Mouse (Mus musculus) heart, embryonic 14.5 days (tissue): ENCODE results near the gene Ephb2. TPM values are rescaled to one million over a fixed set of nuclear protein-coding genes. Genes with fewer than 3 reads are reported as not detected.

ENCODE experiments used
- ATAC-seq: fragments of 200-750 bp; cut with Nextera tagmentation; 2 replicates; pipeline ENCODE4 v1.8.0; 2017; ENCODE audit warnings: low read depth, moderate TSS enrichment; ENCODE audit not compliant: insufficient number of reproducible peaks, insufficient read depth, low FRiP score
- H3K27ac ChIP-seq, 2 experiments: fragments of 200-500 bp in 1 of 2; fragments of 300-500 bp in 1 of 2; sonication (generic) in 1 of 2; replicated peaks in 1 of 2; 2 replicates each; pipeline ENCODE4 v1.5.1; 2012 to 2014; ENCODE audit warnings: low read depth in 2 of 2, low read length in 2 of 2, control low read depth in 1 of 2, mild to moderate bottlenecking in 1 of 2, mixed read lengths in 1 of 2; ENCODE audit not compliant: control insufficient read depth in 1 of 2, insufficient read depth in 1 of 2
- H3K27me3 ChIP-seq: fragments of 300-500 bp; sonication (generic); 2 replicates; pipeline ENCODE4 v1.6.1; 2014; ENCODE audit warnings: mild to moderate bottlenecking, low read length, control low read depth; ENCODE audit not compliant: control insufficient read depth, insufficient read depth
- H3K36me3 ChIP-seq: fragments of 300-500 bp; sonication (generic); 2 replicates; pipeline ENCODE4 v1.6.1; 2014; ENCODE audit warnings: mild to moderate bottlenecking, control low read depth, low read length, mixed read lengths; ENCODE audit not compliant: control insufficient read depth, insufficient read depth
- H3K4me1 ChIP-seq, 2 experiments: fragments of 200-500 bp in 1 of 2; fragments of 300-500 bp in 1 of 2; sonication (generic) in 1 of 2; 2 replicates each; pipeline ENCODE4 v1.6.1; 2012 to 2014; ENCODE audit warnings: low read length in 2 of 2, control low read depth in 1 of 2, mixed read lengths in 1 of 2; ENCODE audit not compliant: control insufficient read depth in 2 of 2, insufficient read depth in 2 of 2
- H3K4me2 ChIP-seq: fragments of 300-500 bp; sonication (generic); 2 replicates; pipeline ENCODE4 v1.6.1; 2014; ENCODE audit warnings: mild to moderate bottlenecking, low read length
- H3K4me3 ChIP-seq, 2 experiments: fragments of 200-500 bp in 1 of 2; fragments of 300-500 bp in 1 of 2; sonication (generic) in 1 of 2; 2 replicates each; pipeline ENCODE4 v1.5.1; 2012 to 2014; ENCODE audit warnings: low read length in 2 of 2, mild to moderate bottlenecking in 2 of 2, control low read depth in 1 of 2, low read depth in 1 of 2, moderate library complexity in 1 of 2; ENCODE audit not compliant: control insufficient read depth in 1 of 2, insufficient read depth in 1 of 2
- H3K9ac ChIP-seq: fragments of 300-500 bp; sonication (generic); 2 replicates; pipeline ENCODE4 v1.6.1; 2014; ENCODE audit warnings: mild to moderate bottlenecking, low read length
- H3K9me3 ChIP-seq: fragments of 300-500 bp; sonication (generic); 2 replicates; pipeline ENCODE4 v1.6.1; 2016; ENCODE audit warnings: low read length, control low read depth; ENCODE audit not compliant: control insufficient read depth
- WGBS: fragments of 180-500 bp; shearing (Covaris S2); extraction: QIAGEN DNeasy Blood & Tissue Kit; methylation state at CpG from one replicate; pipeline ENCODE4 v1.1.7; 2014; 5-methylcytosine and 5-hydroxymethylcytosine counted together
- polyA plus RNA-seq: library from polyadenylated mRNA; unstranded; fragments of >200 nt; fragmentation: Nextera tagmentation; extraction: Ambion mirVana; gene quantifications from 2 replicates; pipeline ENCODE4 v1.2.1, GENCODE M21; 2014

Ephb2 gene
- polyA plus RNA-seq, 1 experiment from 2014 or later = 1.6 TPM

DNA sequence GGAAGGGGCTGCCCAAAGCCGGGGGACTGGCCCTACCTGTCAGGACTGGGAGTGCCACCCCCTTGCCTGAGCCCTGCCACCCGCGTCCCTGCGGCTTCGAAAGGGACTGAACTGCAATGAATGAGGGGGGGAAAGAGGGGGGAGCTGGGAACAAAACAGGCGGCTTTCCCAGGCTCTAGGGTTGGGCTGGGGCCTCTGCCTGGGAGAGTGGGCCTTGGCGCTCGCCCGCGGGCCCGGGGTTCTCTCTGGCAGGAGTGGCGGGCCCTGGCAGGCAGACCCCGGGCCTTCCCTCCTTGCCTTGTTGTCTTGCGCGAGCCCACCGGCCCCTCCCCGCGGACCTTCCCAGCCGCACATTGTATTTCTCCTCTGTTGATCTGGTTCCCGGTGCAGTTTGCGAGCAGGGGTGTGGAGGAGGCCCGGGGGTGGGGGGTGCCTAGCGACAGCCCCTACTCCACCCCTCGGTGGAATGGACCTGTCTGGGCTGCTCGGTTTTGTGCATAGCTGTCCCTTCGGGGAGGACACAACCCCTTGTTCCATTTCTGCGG, 671 bp upstream of the Ephb2 start:
- peak; percentile 29; the same call in 1 of the 2 replicates for ATAC-seq
- no peaks in the 10 kb centered on the region for H3K36me3 ChIP-seq
- H3K27me3 ChIP-seq = peaks cover 86% of the 10 kb centered on the region
- no peak overlapping the region; a peak in 1 of 4 replicates for H3K27ac ChIP-seq
- peak overlapping the region; percentile 98 for H3K4me2 ChIP-seq
- H3K4me1 ChIP-seq = peaks cover 5 to 15% of the 10 kb centered on the region in 2 experiments
- under 1% methylated on average over 26 of the region's 27 CpGs for WGBS
- H3K4me3 ChIP-seq = peak overlapping the region; percentile 57 to 69
- peak overlapping the region; percentile 72 for H3K9ac ChIP-seq
- H3K9me3 ChIP-seq = no peaks in the 10 kb centered on the region

DNA sequence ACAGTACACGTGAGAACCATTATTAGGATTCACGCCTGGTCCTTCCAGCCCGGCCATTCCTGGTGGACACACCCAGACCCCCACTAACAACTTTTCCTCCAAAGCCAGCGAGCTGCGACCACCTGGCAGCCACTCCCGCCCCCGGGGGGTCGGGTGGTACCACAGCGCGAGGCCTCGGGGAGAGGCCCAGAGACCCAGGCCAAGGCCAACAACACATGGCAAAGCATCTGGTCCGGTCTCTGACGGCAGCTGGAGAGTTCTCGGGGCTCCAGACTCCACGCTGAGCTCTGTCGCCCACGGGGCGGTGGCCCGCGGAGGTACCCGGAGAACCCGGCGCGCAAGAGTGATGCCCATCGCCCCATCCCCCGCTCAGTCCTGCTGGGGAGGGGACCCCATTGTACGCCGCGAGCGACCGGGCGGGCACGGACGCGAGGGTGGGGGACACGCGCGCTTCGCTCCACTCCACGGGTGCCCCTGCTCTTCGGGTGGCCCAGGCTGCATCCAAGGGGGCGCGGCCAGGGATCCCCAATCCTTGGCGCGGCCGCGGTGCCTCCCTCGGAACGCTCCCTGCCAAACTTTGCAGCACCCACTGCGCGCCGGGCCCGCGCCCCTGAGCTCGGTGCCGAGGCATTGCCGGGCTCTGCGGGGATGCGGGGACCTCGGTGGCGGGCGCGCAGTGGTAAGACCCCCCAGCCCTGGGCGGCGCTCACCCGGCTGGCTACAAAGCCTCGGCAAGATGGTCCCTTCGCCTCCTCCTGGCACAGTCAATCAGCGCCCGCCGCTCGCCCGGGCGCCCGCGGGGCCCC, 770 bp downstream of the Ephb2 start:
- H3K27me3 ChIP-seq = peaks cover 92% of the 10 kb centered on the region
- peaks cover 5 to 18% of the 10 kb centered on the region in 2 experiments for H3K4me1 ChIP-seq
- peak overlapping the region; percentile 72 for H3K9ac ChIP-seq
- peak overlapping the region; percentile 57 to 69 for H3K4me3 ChIP-seq
- no peaks in the 10 kb centered on the region for H3K9me3 ChIP-seq
- no peaks in the 10 kb centered on the region for H3K36me3 ChIP-seq
- H3K4me2 ChIP-seq = peak overlapping the region; percentile 98
- ATAC-seq = no peak
- WGBS = 1% methylated on average over 58 of the region's 76 CpGs
- no peak overlapping the region for H3K27ac ChIP-seq

DNA sequence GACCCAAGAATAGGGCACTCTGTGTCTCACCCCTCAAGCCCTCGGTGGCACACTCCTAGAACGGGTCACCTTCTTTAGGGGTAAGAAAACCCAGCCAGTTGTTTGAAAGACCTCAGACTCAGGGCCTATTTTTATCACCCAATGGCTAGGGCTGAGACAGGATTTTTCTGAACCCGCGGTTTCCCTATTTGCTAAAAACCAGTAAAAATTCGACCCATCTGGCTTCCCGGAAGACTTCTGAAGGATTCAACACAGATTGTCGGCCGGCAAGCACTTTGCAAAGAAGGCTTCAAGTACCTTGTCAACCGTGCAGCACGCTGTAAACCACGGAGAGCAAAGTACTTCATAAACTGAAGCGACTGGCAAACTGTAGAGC, 1.4 kb downstream of the Ephb2 start:
- peaks cover 6 to 22% of the 10 kb centered on the region in 2 experiments for H3K4me1 ChIP-seq
- H3K9me3 ChIP-seq = no peaks in the 10 kb centered on the region

DNA sequence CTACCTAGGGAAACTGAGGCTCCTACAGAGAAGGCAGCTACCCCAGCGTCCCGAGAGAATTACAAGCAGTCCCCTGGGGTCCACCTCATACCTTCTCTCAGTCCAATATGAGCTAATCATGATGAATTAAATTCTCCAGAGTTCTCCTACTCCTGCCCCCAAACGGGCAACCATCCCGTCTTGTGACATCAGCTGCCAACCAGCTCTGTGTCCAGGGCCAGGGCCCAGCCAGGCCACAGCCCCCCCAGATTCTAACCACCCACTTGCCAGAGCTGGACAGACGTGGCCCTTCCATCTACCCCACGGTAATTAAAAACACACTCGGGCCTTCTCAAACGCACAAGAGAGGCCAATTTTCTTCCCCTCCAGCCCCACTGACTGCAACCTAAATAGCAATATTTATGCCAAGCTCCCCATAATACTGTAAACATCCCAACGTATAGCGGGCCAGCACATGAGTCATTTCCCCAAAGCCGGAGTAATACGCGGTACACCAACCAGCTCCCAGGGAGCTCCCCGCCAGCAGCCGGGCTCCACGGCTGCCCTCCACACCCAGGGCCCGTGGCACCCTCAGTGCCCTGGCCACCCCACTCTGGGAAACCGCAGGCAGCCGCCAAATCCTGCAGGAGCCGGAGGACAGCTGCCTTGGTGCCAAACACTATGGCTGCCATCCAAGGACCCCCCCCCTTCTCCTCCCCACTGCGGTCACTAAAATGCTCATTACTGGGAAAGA, 2.0 kb downstream of the Ephb2 start:
- Histone ChIP-seq H3K27ac (no peak overlapping the region), H3K4me1 (peaks cover 11 to 29% of the 10 kb centered on the region in 2 experiments), H3K4me3 (no peak overlapping the region; a peak in 1 of 4 replicates), H3K9me3 (no peaks in the 10 kb centered on the region), H3K27me3 (peaks cover 88% of the 10 kb centered on the region), H3K36me3 (no peaks in the 10 kb centered on the region), H3K4me2 (peak overlapping the region; percentile 6; the same call in 1 of the 2 replicates), H3K9ac (no peak overlapping the region)
- 83% methylated on average over 21 of the region's 21 CpGs for WGBS
- no peak for ATAC-seq

More for the DNA sequence above, 1.4 kb downstream of the Ephb2 start:
- WGBS = 11% methylated on average over 12 of the region's 12 CpGs
- Histone ChIP-seq H3K9ac (no peak overlapping the region), H3K4me3 (peak overlapping the region; percentile 57 to 69), H3K36me3 (no peaks in the 10 kb centered on the region), H3K27me3 (peaks cover 91% of the 10 kb centered on the region), H3K27ac (no peak overlapping the region), H3K4me2 (peak overlapping the region; percentile 98)
- no peak for ATAC-seq

DNA sequence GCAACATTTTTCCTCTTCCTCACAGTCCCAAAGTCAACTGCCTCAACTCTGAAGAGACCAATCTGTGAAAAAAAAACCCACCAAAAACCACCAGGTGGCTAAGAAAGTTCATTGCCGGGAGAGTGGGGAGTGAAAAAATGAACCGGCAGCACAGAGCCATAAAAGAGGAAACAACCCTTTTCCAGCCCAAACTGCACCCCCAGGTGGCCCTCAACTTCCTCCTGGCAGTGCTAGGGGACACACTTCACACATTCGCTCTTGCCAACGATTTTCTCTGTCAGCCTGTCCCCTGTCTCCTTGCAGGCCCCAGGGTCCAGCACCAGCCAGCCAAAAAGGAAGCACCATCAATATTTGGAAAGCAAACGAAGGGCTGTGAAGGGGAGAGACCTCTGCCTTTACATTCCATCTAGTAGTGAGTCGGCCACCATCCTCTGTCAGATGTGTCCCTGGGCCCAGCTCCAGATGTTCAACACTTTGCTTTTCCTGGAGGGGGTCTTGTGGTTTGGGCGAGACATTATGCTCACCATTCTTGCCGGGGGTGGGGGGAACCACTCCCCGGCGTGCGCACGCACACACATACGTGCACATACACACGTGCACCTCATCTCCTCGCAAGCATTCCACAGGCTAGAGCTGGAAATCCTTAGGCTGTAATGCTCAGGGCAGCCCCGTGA, 3.1 kb downstream of the Ephb2 start:
- Histone ChIP-seq H3K4me2 (no peak overlapping the region), H3K36me3 (no peaks in the 10 kb centered on the region), H3K9ac (no peak overlapping the region), H3K27ac (no peak overlapping the region), H3K4me3 (no peak overlapping the region), H3K9me3 (no peaks in the 10 kb centered on the region), H3K27me3 (peaks cover 85% of the 10 kb centered on the region), H3K4me1 (peaks cover 12 to 31% of the 10 kb centered on the region in 2 experiments)
- ATAC-seq = no peak
- WGBS = 72% methylated on average over 16 of the region's 16 CpGs

DNA sequence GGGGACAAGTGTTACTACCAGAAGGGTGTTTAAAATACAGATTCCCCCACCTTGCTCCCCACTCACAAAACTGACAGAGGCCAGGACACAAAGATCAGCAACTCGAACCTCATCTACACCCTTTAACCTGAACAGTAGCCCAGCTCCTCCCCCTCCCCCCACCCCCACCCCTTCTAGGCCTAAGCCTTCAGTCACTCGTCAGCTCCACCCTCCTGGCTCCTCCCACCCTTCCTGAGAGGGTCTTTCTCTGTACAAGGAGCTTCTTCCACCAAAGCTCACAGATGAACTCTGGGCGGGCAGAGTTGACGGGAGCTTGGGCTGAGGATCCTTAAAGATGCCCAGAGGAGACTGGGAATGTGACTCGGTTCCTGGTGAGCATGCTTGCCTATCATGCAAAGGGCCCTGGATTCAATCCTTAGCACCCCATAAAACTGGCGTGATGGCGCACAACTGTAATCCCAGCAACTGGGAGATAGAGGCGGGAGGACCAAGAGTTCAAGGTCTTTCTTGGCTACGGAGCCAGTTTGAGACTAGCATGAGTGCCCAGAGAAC, 5.4 kb downstream of the Ephb2 start:
- peaks cover 82% of the 10 kb centered on the region for H3K27me3 ChIP-seq
- H3K9me3 ChIP-seq = no peaks in the 10 kb centered on the region
- H3K4me3 ChIP-seq = no peak overlapping the region
- no peaks in the 10 kb centered on the region for H3K36me3 ChIP-seq
- H3K4me1 ChIP-seq = peaks cover 15 to 28% of the 10 kb centered on the region in 2 experiments
- H3K9ac ChIP-seq = no peak overlapping the region
- ATAC-seq = no peak
- WGBS = 56% methylated on average over 9 of the region's 9 CpGs
- H3K27ac ChIP-seq = no peak overlapping the region
- no peak overlapping the region for H3K4me2 ChIP-seq

DNA sequence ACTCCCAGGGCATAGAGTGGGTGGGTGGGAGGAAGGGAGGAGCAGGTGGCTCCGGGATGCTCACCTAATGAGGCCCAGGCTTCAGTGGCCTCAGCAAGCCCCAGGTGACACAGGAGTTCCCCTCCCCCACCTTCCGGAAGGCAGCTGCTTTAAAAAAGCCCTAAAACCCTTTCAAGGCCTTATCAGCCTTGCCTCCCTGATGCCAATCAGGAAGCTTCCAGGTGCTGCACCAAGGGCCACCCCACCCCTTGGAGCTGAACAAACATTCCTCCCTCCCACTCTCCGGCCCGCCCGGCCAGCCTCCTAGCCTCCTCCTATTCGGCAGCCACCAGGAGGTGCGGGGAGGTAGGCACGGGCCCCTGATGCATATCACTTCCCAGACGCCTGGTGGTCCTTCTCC, 6.0 kb downstream of the Ephb2 start:
- no peak overlapping the region for H3K9ac ChIP-seq
- peaks cover 77% of the 10 kb centered on the region for H3K27me3 ChIP-seq
- H3K9me3 ChIP-seq = no peaks in the 10 kb centered on the region
- no peak for ATAC-seq
- H3K27ac ChIP-seq = no peak overlapping the region
- 18% methylated on average over 9 of the region's 9 CpGs for WGBS
- H3K4me3 ChIP-seq = no peak overlapping the region
- no peaks in the 10 kb centered on the region for H3K36me3 ChIP-seq
- H3K4me2 ChIP-seq = no peak overlapping the region
- H3K4me1 ChIP-seq = peaks cover 13 to 29% of the 10 kb centered on the region in 2 experiments
